Mouse (Mus musculus) frontal cortex, postnatal 14 days (tissue): ENCODE data around the gene Adipoq.
"Not testable (repeated sequence)": the region's sequence is repeated elsewhere in the genome, so short reads cannot be mapped to it uniquely, and the experiment has no call there.

Source experiments
- DNase-seq, 2 experiments: peaks; one replicate each; pipeline ENCODE4 v3.0.0; 2022; ENCODE audit warnings: low spot score in 2 of 2

Adipoq gene

GRCm38 (mm10) chr16:23146280-23146679 is at the start of gene Adipoq:
Gene Adipoq, plus strand, starts transcription at chr16:23146536.
- DNase-seq = no peak

GRCm38 (mm10) chr16:23096886-23097285 is 49.5 kb upstream of the Adipoq start:
- DNase-seq = not testable (repeated sequence)

- not testable (repeated sequence) for DNase-seq
Measured at GRCm38 (mm10) chr16:23097290-23098104, 48.8 kb upstream of the Adipoq start.

- not testable (repeated sequence) for DNase-seq
Measured at GRCm38 (mm10) chr16:23098105-23098452, 48.3 kb upstream of the Adipoq start.

GRCm38 (mm10) chr16:23099632-23100031 is 46.7 kb upstream of the Adipoq start:
- no peak for DNase-seq

- DNase-seq = no peak
Measured at GRCm38 (mm10) chr16:23100099-23100575, 46.2 kb upstream of the Adipoq start.

GRCm38 (mm10) chr16:23100613-23101012 is 45.7 kb upstream of the Adipoq start:
- no peak for DNase-seq

GRCm38 (mm10) chr16:23102340-23103037 is 43.8 kb upstream of the Adipoq start:
- no peak for DNase-seq

GRCm38 (mm10) chr16:23103038-23103745 is 43.1 kb upstream of the Adipoq start:
- no peak for DNase-seq

- DNase-seq = no peak
Measured at GRCm38 (mm10) chr16:23103841-23104240, 42.5 kb upstream of the Adipoq start.

GRCm38 (mm10) chr16:23106121-23106520 is 40.2 kb upstream of the Adipoq start:
- DNase-seq = no peak

GRCm38 (mm10) chr16:23107231-23107942 is 38.9 kb upstream of the Adipoq start, which contains the start of gene Eif4a2:
Gene Eif4a2, plus strand, starts transcription at chr16:23107444.
- peak; percentile 86 for DNase-seq

GRCm38 (mm10) chr16:23107946-23108759 is 38.2 kb upstream of the Adipoq start:
- peak; percentile 77 to 78 for DNase-seq

- DNase-seq = no peak
Measured at GRCm38 (mm10) chr16:23108943-23109342, 37.4 kb upstream of the Adipoq start.

- no peak for DNase-seq
Measured at GRCm38 (mm10) chr16:23109350-23110280, 36.7 kb upstream of the Adipoq start.

GRCm38 (mm10) chr16:23112348-23112747 is 34.0 kb upstream of the Adipoq start:
- DNase-seq = no peak

- no peak for DNase-seq
Measured at GRCm38 (mm10) chr16:23112861-23113435, 33.4 kb upstream of the Adipoq start.

GRCm38 (mm10) chr16:23113903-23114302 is 32.4 kb upstream of the Adipoq start:
- DNase-seq = no peak
